Mouse (Mus musculus): ENCODE results near the gene Disp3. TPM values are rescaled to one million over a fixed set of nuclear protein-coding genes. Genes with fewer than 3 reads are reported as not detected.

The Disp3 gene
- polyA plus RNA-seq, 1 experiment from 2014 or later = 16.1 TPM

- H3K9me3 ChIP-seq = no peaks in the 10 kb centered on the region
- H3K36me3 ChIP-seq = no peaks in the 10 kb centered on the region
- ATAC-seq (ENCODE audit: low read depth) = no peak
- whole genome bisulfite sequencing = under 1% methylated on average over 20 of the region's 20 CpGs
- H3K4me2 ChIP-seq = peak overlapping the region; percentile 85
- peaks cover 81% of the 10 kb centered on the region for H3K4me1 ChIP-seq (replicated peaks)
- 0 out of 2 replicates have a peak, but pooled peaks cover 4% of the 10 kb centered on the region for H3K27me3 ChIP-seq
- peak overlapping the region; percentile 81 for H3K27ac ChIP-seq (replicated peaks)
- peak overlapping the region; percentile 92 for H3K9ac ChIP-seq
- peak overlapping the region; percentile 70 for H3K4me3 ChIP-seq
Measured at GRCm38 (mm10) chr4:148287041-148287440, 724 bp downstream of the Disp3 start.

GRCm38 (mm10) chr4:148286226-148287031 is 1.3 kb downstream of the Disp3 start:
- Histone ChIP-seq H3K36me3 (peaks cover 3% of the 10 kb centered on the region; the same call in 1 of the 2 replicates), H3K27ac (replicated peaks) (peak overlapping the region; percentile 81), H3K27me3 (0 out of 2 replicates have a peak, but pooled peaks cover 4% of the 10 kb centered on the region), H3K4me3 (peak overlapping the region; percentile 70), H3K9me3 (no peaks in the 10 kb centered on the region), H3K4me2 (peak overlapping the region; percentile 85), H3K4me1 (replicated peaks) (peaks cover 81% of the 10 kb centered on the region), H3K9ac (peak overlapping the region; percentile 92)
- 11% methylated on average over 22 of the region's 22 CpGs for WGBS
- no peak for ATAC-seq (ENCODE audit: low read depth)

GRCm38 (mm10) chr4:148284219-148284618 is 3.5 kb downstream of the Disp3 start:
- Histone ChIP-seq H3K4me3 (peak overlapping the region; percentile 70), H3K27ac (replicated peaks) (peak overlapping the region; percentile 77), H3K9me3 (no peaks in the 10 kb centered on the region), H3K9ac (peak overlapping the region; percentile 92), H3K27me3 (0 out of 2 replicates have a peak, but pooled peaks cover 4% of the 10 kb centered on the region), H3K36me3 (peaks cover 13% of the 10 kb centered on the region), H3K4me2 (peak overlapping the region; percentile 85), H3K4me1 (replicated peaks) (peaks cover 71% of the 10 kb centered on the region)
- WGBS = 27% methylated on average over 13 of the region's 13 CpGs
- no peak for ATAC-seq (ENCODE audit: low read depth)

GRCm38 (mm10) chr4:148276816-148277491 is 10.8 kb downstream of the Disp3 start:
- peak; percentile 51 for ATAC-seq (ENCODE audit: low read depth)
- peak overlapping the region; percentile 49; the same call in 1 of the 2 replicates for H3K9ac ChIP-seq
- peak overlapping the region; percentile 89 for H3K27ac ChIP-seq (replicated peaks)
- H3K4me1 ChIP-seq (replicated peaks) = peaks cover 78% of the 10 kb centered on the region
- no peak overlapping the region for H3K4me3 ChIP-seq
- H3K9me3 ChIP-seq = no peaks in the 10 kb centered on the region
- WGBS = 9% methylated on average over 4 of the region's 4 CpGs
- peak overlapping the region; percentile 19; the same call in 1 of the 2 replicates for H3K4me2 ChIP-seq
- H3K36me3 ChIP-seq = peaks cover 23% of the 10 kb centered on the region
- H3K27me3 ChIP-seq = peaks cover 13% of the 10 kb centered on the region

GRCm38 (mm10) chr4:148274671-148275070 is 13.1 kb downstream of the Disp3 start:
- WGBS = 60% methylated on average over 3 of the region's 3 CpGs

GRCm38 (mm10) chr4:148273229-148273628 is 14.5 kb downstream of the Disp3 start:
- Histone ChIP-seq H3K4me3 (no peak overlapping the region), H3K27ac (replicated peaks) (no peak overlapping the region), H3K9ac (no peak overlapping the region), H3K4me1 (replicated peaks) (peaks cover 64% of the 10 kb centered on the region), H3K9me3 (no peaks in the 10 kb centered on the region), H3K4me2 (no peak overlapping the region), H3K36me3 (peaks cover 39% of the 10 kb centered on the region), H3K27me3 (peaks cover 21% of the 10 kb centered on the region)
- ATAC-seq (ENCODE audit: low read depth) = 0 out of 2 replicates have a peak, but pooled peaks have one; percentile 2
- 16% methylated on average over 2 of the region's 2 CpGs for WGBS

More at GRCm38 (mm10) chr4:148274671-148275070, 13.1 kb downstream of the Disp3 start:
- Histone ChIP-seq H3K27ac (replicated peaks) (no peak overlapping the region), H3K9ac (no peak overlapping the region), H3K9me3 (no peaks in the 10 kb centered on the region), H3K4me1 (replicated peaks) (peaks cover 77% of the 10 kb centered on the region), H3K27me3 (peaks cover 21% of the 10 kb centered on the region), H3K36me3 (peaks cover 37% of the 10 kb centered on the region), H3K4me3 (no peak overlapping the region), H3K4me2 (no peak overlapping the region)
- ATAC-seq (ENCODE audit: low read depth) = no peak

- 16% methylated on average over 39 of the region's 39 CpGs for WGBS
- Histone ChIP-seq H3K27me3 (peaks cover 21% of the 10 kb centered on the region), H3K9ac (no peak overlapping the region), H3K27ac (replicated peaks) (no peak overlapping the region), H3K4me1 (replicated peaks) (peaks cover 48% of the 10 kb centered on the region), H3K4me2 (peak overlapping the region; percentile 20; the same call in 1 of the 2 replicates), H3K9me3 (no peaks in the 10 kb centered on the region), H3K36me3 (peaks cover 55% of the 10 kb centered on the region), H3K4me3 (no peak overlapping the region)
- ATAC-seq (ENCODE audit: low read depth) = no peak
Measured at GRCm38 (mm10) chr4:148271656-148272055, 16.1 kb downstream of the Disp3 start.

GRCm38 (mm10) chr4:148266973-148267507 is 20.7 kb downstream of the Disp3 start:
- Histone ChIP-seq H3K36me3 (peaks cover 92% of the 10 kb centered on the region), H3K27ac (replicated peaks) (no peak overlapping the region)

GRCm38 (mm10) chr4:148259941-148260340 is 27.8 kb downstream of the Disp3 start:
- Histone ChIP-seq H3K36me3 (peaks cover 92% of the 10 kb centered on the region), H3K27me3 (no peaks in the 10 kb centered on the region), H3K9ac (no peak overlapping the region), H3K9me3 (no peaks in the 10 kb centered on the region), H3K4me3 (no peak overlapping the region), H3K4me1 (replicated peaks) (no peaks in the 10 kb centered on the region), H3K27ac (replicated peaks) (no peak overlapping the region), H3K4me2 (no peak overlapping the region)
- WGBS = 93% methylated on average over 4 of the region's 4 CpGs
- ATAC-seq (ENCODE audit: low read depth) = no peak

More at GRCm38 (mm10) chr4:148266973-148267507, 20.7 kb downstream of the Disp3 start:
- 90% methylated on average over 6 of the region's 6 CpGs for WGBS
- Histone ChIP-seq H3K4me3 (no peak overlapping the region), H3K4me2 (no peak overlapping the region), H3K27me3 (peaks cover 9% of the 10 kb centered on the region), H3K9me3 (no peaks in the 10 kb centered on the region), H3K9ac (no peak overlapping the region), H3K4me1 (replicated peaks) (peaks cover 8% of the 10 kb centered on the region)
- no peak for ATAC-seq (ENCODE audit: low read depth)

GRCm38 (mm10) chr4:148249341-148249740 is 38.4 kb downstream of the Disp3 start:
- Histone ChIP-seq H3K27ac (replicated peaks) (no peak overlapping the region), H3K4me1 (replicated peaks) (no peaks in the 10 kb centered on the region), H3K27me3 (no peaks in the 10 kb centered on the region), H3K36me3 (peaks cover 100% of the 10 kb centered on the region), H3K9me3 (no peaks in the 10 kb centered on the region; the same call in 1 of the 2 replicates), H3K9ac (no peak overlapping the region), H3K4me3 (no peak overlapping the region), H3K4me2 (no peak overlapping the region)
- WGBS = 45% methylated on average over 10 of the region's 10 CpGs
- no peak for ATAC-seq (ENCODE audit: low read depth)

GRCm38 (mm10) chr4:148240387-148240786 is 47.4 kb downstream of the Disp3 start:
- Histone ChIP-seq H3K4me2 (no peak overlapping the region), H3K27ac (replicated peaks) (0 out of 2 replicates have a peak overlapping the region, but pooled peaks have one; percentile 23), H3K9me3 (no peaks in the 10 kb centered on the region), H3K36me3 (peaks cover 55% of the 10 kb centered on the region), H3K9ac (no peak overlapping the region), H3K4me1 (replicated peaks) (peaks cover 25% of the 10 kb centered on the region), H3K4me3 (no peak overlapping the region), H3K27me3 (no peaks in the 10 kb centered on the region)
- 79% methylated on average over 9 of the region's 9 CpGs for WGBS
- no peak for ATAC-seq (ENCODE audit: low read depth)

Data from neural tube, embryonic 13.5 days (tissue).